Mouse (Mus musculus): ENCODE results near the gene Olfr1226. TPM values are rescaled to one million over a fixed set of nuclear protein-coding genes. Genes with fewer than 3 reads are reported as not detected.
"Not testable (repeated sequence)": the region's sequence is repeated elsewhere in the genome, so short reads cannot be mapped to it uniquely, and the experiment has no call there.

The Olfr1226 gene
- total RNA-seq (2015; ENCODE audit: low replicate concordance), result not detected in 2 replicates
- not detected in 2 replicates for total RNA-seq (2017; ENCODE audit: low replicate concordance)

- ATAC-seq (replicated peaks; ENCODE audit: low FRiP score, poor library complexity, severe bottlenecking), result no peak
Observed at GRCm38 (mm10) chr2:89199948-89200347, at the start of gene Olfr1226. Gene Olfr1226 (minus strand): TSS chr2:89200048.

DNA sequence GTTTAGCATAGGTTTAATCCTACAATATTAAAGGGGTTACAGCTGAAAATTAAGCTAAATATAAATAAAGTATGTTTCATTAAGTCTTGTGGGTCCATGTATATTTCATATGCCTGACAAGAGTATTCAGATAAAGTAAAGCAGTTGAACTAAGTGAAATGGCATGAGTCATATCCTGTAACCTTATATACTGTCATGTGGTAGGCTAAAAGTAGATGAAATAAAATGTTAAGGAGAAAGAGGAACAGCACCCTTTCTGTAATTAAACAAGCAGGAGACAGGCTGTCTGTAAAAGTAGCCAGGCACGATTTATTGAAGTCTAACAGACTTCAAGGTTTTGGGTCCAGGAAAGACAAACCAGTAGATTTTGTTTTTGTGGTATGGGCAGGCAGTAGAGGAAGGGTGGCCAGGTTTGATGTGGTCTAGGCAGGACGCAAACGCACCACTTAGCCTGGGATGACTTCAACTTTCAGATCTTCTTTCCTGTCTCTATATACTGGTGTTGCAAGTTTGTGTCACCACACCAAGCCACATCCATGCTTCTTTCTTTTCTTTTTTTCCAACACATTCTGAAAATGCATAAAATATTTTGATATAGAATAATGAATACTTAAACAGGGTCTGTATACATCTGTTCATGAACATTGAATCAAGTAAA, 3.4 kb downstream of the Olfr1226 start:
- no peak for ATAC-seq (replicated peaks; ENCODE audit: low FRiP score, poor library complexity, severe bottlenecking)

GRCm38 (mm10) chr2:89174569-89174968, 25.3 kb downstream of the Olfr1226 start, which contains the start of gene Olfr1225:
Gene Olfr1225 (minus strand): TSS chr2:89174669.
- no peak for ATAC-seq (replicated peaks; ENCODE audit: low FRiP score, poor library complexity, severe bottlenecking)

GRCm38 (mm10) chr2:89164711-89165110, 35.1 kb downstream of the Olfr1226 start:
- not testable (repeated sequence) for ATAC-seq (replicated peaks; ENCODE audit: low FRiP score, poor library complexity, severe bottlenecking)

DNA sequence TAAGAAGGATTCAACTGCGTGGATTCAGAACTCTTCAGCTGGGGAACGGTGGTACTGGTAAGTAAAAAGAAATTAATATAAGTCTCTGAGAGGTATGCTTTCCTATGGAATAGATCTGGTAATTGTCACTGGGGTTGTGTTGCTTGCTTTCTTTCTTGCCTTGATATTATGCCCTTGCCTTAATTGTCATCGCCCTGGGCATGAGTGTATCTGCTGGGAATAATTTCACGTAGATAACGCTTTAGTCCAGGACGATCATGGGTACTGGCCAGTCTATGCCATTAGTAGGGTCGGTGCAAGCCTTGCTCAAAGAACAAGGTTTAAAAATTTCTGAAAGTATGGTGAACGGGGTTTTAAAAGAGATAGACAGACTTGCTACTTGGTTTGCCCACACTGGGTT, 35.9 kb downstream of the Olfr1226 start, which contains the start of gene Olfr1224-ps1:
Gene Olfr1224-ps1 (minus strand): TSS at position 101 of the 400 bp plus-strand sequence.
- ATAC-seq (replicated peaks; ENCODE audit: low FRiP score, poor library complexity, severe bottlenecking), result not testable (repeated sequence)

- no peak for ATAC-seq (replicated peaks; ENCODE audit: low FRiP score, poor library complexity, severe bottlenecking)
Observed at GRCm38 (mm10) chr2:89151460-89151859, 48.4 kb downstream of the Olfr1226 start, which contains the start of gene Olfr1223. Gene Olfr1223 (minus strand): TSS chr2:89151560.

Other genes starting within 250 kb of the Olfr1226 start
- gene Olfr1212, start 246.1 kb downstream of the Olfr1226 start, total RNA-seq (2015; ENCODE audit: low replicate concordance), result not detected in 2 replicates
- gene Olfr1212, start 246.1 kb downstream of the Olfr1226 start, total RNA-seq (2017; ENCODE audit: low replicate concordance), result 0.43 TPM in 1 of 2 replicates, not detected in the other
- not detected in 2 replicates for gene Gm13762, start 219.8 kb downstream of the Olfr1226 start, total RNA-seq (2015; ENCODE audit: low replicate concordance)
- not detected in 2 replicates for gene Gm13762, start 219.8 kb downstream of the Olfr1226 start, total RNA-seq (2017; ENCODE audit: low replicate concordance)
- gene Olfr1214, start 207.4 kb downstream of the Olfr1226 start, total RNA-seq (2015; ENCODE audit: low replicate concordance), result not detected in 2 replicates
- not detected in 2 replicates for gene Olfr1214, start 207.4 kb downstream of the Olfr1226 start, total RNA-seq (2017; ENCODE audit: low replicate concordance)
- gene Olfr1215, start 193.1 kb downstream of the Olfr1226 start, total RNA-seq (2015; ENCODE audit: low replicate concordance), result not detected in 2 replicates
- gene Olfr1215, start 193.1 kb downstream of the Olfr1226 start, total RNA-seq (2017; ENCODE audit: low replicate concordance), result not detected in 2 replicates
- gene Olfr1216, start 181.7 kb downstream of the Olfr1226 start, total RNA-seq (2015; ENCODE audit: low replicate concordance), result not detected in 2 replicates
- gene Olfr1216, start 181.7 kb downstream of the Olfr1226 start, total RNA-seq (2017; ENCODE audit: low replicate concordance), result not detected in 2 replicates
- gene Olfr1217, start 168.0 kb downstream of the Olfr1226 start, total RNA-seq (2015; ENCODE audit: low replicate concordance), result not detected in 2 replicates
- not detected in 2 replicates for gene Olfr1217, start 168.0 kb downstream of the Olfr1226 start, total RNA-seq (2017; ENCODE audit: low replicate concordance)
- gene Olfr1218, start 138.9 kb downstream of the Olfr1226 start, total RNA-seq (2015; ENCODE audit: low replicate concordance), result not detected in 2 replicates
- gene Olfr1218, start 138.9 kb downstream of the Olfr1226 start, total RNA-seq (2017; ENCODE audit: low replicate concordance), result 0.14 TPM in 1 of 2 replicates, not detected in the other
- not detected in 2 replicates for gene Olfr1219, start 116.5 kb downstream of the Olfr1226 start, total RNA-seq (2015; ENCODE audit: low replicate concordance)
- gene Olfr1219, start 116.5 kb downstream of the Olfr1226 start, total RNA-seq (2017; ENCODE audit: low replicate concordance), result 0.09 TPM in 1 of 2 replicates, not detected in the other
- gene Olfr1220, start 93.2 kb downstream of the Olfr1226 start, total RNA-seq (2015; ENCODE audit: low replicate concordance), result not detected in 2 replicates
- not detected in 2 replicates for gene Olfr1220, start 93.2 kb downstream of the Olfr1226 start, total RNA-seq (2017; ENCODE audit: low replicate concordance)
- not detected in 2 replicates for gene Olfr1221, start 82.8 kb downstream of the Olfr1226 start, total RNA-seq (2015; ENCODE audit: low replicate concordance)
- gene Olfr1221, start 82.8 kb downstream of the Olfr1226 start, total RNA-seq (2017; ENCODE audit: low replicate concordance), result not detected in 2 replicates
- 0.21 TPM in 1 of 2 replicates, not detected in the other for gene Olfr1222, start 67.0 kb downstream of the Olfr1226 start, total RNA-seq (2015; ENCODE audit: low replicate concordance)
- gene Olfr1222, start 67.0 kb downstream of the Olfr1226 start, total RNA-seq (2017; ENCODE audit: low replicate concordance), result not detected in 2 replicates
- gene Olfr1223, start 48.5 kb downstream of the Olfr1226 start, total RNA-seq (2015; ENCODE audit: low replicate concordance), result not detected in 2 replicates
- not detected in 2 replicates for gene Olfr1223, start 48.5 kb downstream of the Olfr1226 start, total RNA-seq (2017; ENCODE audit: low replicate concordance)
- not detected in 2 replicates for gene Olfr1224-ps1, start 36.0 kb downstream of the Olfr1226 start, total RNA-seq (2015; ENCODE audit: low replicate concordance)
- gene Olfr1224-ps1, start 36.0 kb downstream of the Olfr1226 start, total RNA-seq (2017; ENCODE audit: low replicate concordance), result not detected in 2 replicates
- gene Olfr1225, start 25.4 kb downstream of the Olfr1226 start, total RNA-seq (2015; ENCODE audit: low replicate concordance), result not detected in 2 replicates
- gene Olfr1225, start 25.4 kb downstream of the Olfr1226 start, total RNA-seq (2017; ENCODE audit: low replicate concordance), result not detected in 2 replicates
- gene Olfr1228, start 54.0 kb upstream of the Olfr1226 start, total RNA-seq (2015; ENCODE audit: low replicate concordance), result not detected in 2 replicates
- gene Olfr1228, start 54.0 kb upstream of the Olfr1226 start, total RNA-seq (2017; ENCODE audit: low replicate concordance), result not detected in 2 replicates
- gene Olfr1229, start 88.0 kb upstream of the Olfr1226 start, total RNA-seq (2015; ENCODE audit: low replicate concordance), result not detected in 2 replicates
- not detected in 2 replicates for gene Olfr1229, start 88.0 kb upstream of the Olfr1226 start, total RNA-seq (2017; ENCODE audit: low replicate concordance)
- not detected in 2 replicates for gene Olfr1230, start 97.2 kb upstream of the Olfr1226 start, total RNA-seq (2015; ENCODE audit: low replicate concordance)
- not detected in 2 replicates for gene Olfr1230, start 97.2 kb upstream of the Olfr1226 start, total RNA-seq (2017; ENCODE audit: low replicate concordance)
- gene Olfr1231, start 107.0 kb upstream of the Olfr1226 start, total RNA-seq (2015; ENCODE audit: low replicate concordance), result not detected in 2 replicates
- not detected in 2 replicates for gene Olfr1231, start 107.0 kb upstream of the Olfr1226 start, total RNA-seq (2017; ENCODE audit: low replicate concordance)
- not detected in 2 replicates for gene Olfr1232, start 129.6 kb upstream of the Olfr1226 start, total RNA-seq (2015; ENCODE audit: low replicate concordance)
- gene Olfr1232, start 129.6 kb upstream of the Olfr1226 start, total RNA-seq (2017; ENCODE audit: low replicate concordance), result not detected in 2 replicates
- gene Olfr1233, start 142.3 kb upstream of the Olfr1226 start, total RNA-seq (2015; ENCODE audit: low replicate concordance), result not detected in 2 replicates
- gene Olfr1233, start 142.3 kb upstream of the Olfr1226 start, total RNA-seq (2017; ENCODE audit: low replicate concordance), result not detected in 2 replicates
- not detected in 2 replicates for gene Olfr1234, start 164.8 kb upstream of the Olfr1226 start, total RNA-seq (2015; ENCODE audit: low replicate concordance)
- not detected in 2 replicates for gene Olfr1234, start 164.8 kb upstream of the Olfr1226 start, total RNA-seq (2017; ENCODE audit: low replicate concordance)
- not detected in 2 replicates for gene Olfr1238, start 209.6 kb upstream of the Olfr1226 start, total RNA-seq (2015; ENCODE audit: low replicate concordance)
- gene Olfr1238, start 209.6 kb upstream of the Olfr1226 start, total RNA-seq (2017; ENCODE audit: low replicate concordance), result not detected in 2 replicates
- not detected in 2 replicates for gene Olfr1239, start 220.4 kb upstream of the Olfr1226 start, total RNA-seq (2015; ENCODE audit: low replicate concordance)
- not detected in 2 replicates for gene Olfr1239, start 220.4 kb upstream of the Olfr1226 start, total RNA-seq (2017; ENCODE audit: low replicate concordance)
- not detected in 2 replicates for gene Olfr1240, start 243.0 kb upstream of the Olfr1226 start, total RNA-seq (2015; ENCODE audit: low replicate concordance)
- gene Olfr1240, start 243.0 kb upstream of the Olfr1226 start, total RNA-seq (2017; ENCODE audit: low replicate concordance), result not detected in 2 replicates

All from erythroblast, adult 5-6 weeks (primary cell).